Mouse (Mus musculus) Patski (cell line): ENCODE data around the gene B4galt1. TPM values are rescaled to one million over a fixed set of nuclear protein-coding genes. Genes with fewer than 3 reads are reported as not detected.
"Not testable (repeated sequence)": the region's sequence is repeated elsewhere in the genome, so short reads cannot be mapped to it uniquely, and the experiment has no call there.

Experiments used
- ATAC-seq: fragments of 100-300 bp; one replicate; pipeline ENCODE4 v1.8.0; 2021
- CTCF ChIA-PET: fragments of 350-600 bp; sonication (Branson Sonifier 250); formaldehyde crosslinking; loops from one replicate; lab custom pipeline; 2022; ENCODE audit warnings: inconsistent platforms; lab: Charles Lee
- POLR2A ChIA-PET: fragments of 350-600 bp; sonication (Branson Sonifier 250); formaldehyde crosslinking; loops from one replicate; lab custom pipeline; 2022; ENCODE audit warnings: antibody characterized with exemption, inconsistent platforms; lab: Charles Lee
- DNase-seq: peaks from one replicate; pipeline ENCODE4 v3.0.0-alpha.2; 2011; ENCODE audit warnings: low read depth, low spot score
- H3K27me3 ChIP-seq: fragments of 371-371 bp; one replicate; pipeline ENCODE4 v1.5.1; 2021
- CTCF ChIP-seq: fragments of 100-300 bp; IDR thresholded peaks from one replicate; pipeline ENCODE4 v1.5.1; 2021
- in situ Hi-C: fragments of 300-500 bp; cut with MboI; formaldehyde crosslinking; loops from 3 replicates; pipeline ENCODE4 v1.11.1; 2018; ENCODE audit warnings: low pct_unique_long_range_greater_than_20kb, mixed read lengths
- polyA plus RNA-seq: library from polyadenylated mRNA; unstranded; gene quantifications from one replicate; pipeline ENCODE4 v1.2.3, GENCODE M21; 2021

B4galt1 gene
- polyA plus RNA-seq, 1 experiment from 2014 or later: 32.1 TPM

DNA sequence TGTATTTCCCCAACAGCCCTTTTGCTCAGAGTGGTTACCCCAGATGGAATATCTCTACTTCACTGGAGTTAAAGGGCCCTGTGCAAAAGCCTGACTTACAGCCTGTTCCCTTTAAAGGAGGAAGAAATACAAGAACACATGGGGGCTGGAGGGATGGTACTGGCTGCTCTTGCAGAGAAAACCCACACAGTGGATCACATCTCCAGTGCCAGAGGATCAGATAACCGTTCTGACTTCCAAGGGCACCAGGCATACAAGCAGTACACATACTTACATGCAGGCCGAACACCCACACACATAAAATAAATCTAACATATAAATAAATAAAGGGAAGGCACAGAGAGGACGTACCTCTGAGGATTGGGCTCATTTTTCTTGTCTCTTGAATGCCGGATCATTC is 46.4 kb downstream of the B4galt1 start:
- DNase-seq (no peak), ATAC-seq (no peak)
- in situ Hi-C loops: no loop called here
- TF ChIP-seq CTCF: no peak
- ChIA-PET CTCF (no interaction called here), POLR2A (no interaction called here)
- H3K27me3 ChIP-seq: no peaks in the 10 kb centered on the region

DNA sequence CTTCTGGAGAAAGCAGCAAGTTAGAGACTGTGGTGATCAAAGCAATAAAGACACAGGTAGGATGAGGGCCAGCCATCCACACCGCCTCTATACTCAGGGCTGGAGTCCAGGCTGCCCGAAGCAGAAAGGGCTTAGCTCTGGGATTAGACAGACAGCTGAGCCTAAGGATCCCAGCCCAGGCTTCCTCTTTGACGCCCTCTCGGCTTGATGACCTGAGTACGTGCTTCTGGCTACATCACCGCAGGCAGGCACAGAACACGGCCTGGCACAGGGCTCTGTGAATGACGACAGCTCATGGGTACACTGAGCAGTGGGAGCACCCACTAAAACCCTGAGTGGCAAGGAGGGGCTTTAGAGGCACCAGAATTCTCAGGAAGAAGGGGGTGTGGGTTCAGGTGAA is 48.4 kb downstream of the B4galt1 start:
- ATAC-seq (no peak), DNase-seq (no peak)
- no peaks in the 10 kb centered on the region for H3K27me3 ChIP-seq
- in situ Hi-C loops: no loop called here
- ChIA-PET POLR2A (no interaction called here), CTCF (no interaction called here)
- no peak for TF ChIP-seq CTCF

DNA sequence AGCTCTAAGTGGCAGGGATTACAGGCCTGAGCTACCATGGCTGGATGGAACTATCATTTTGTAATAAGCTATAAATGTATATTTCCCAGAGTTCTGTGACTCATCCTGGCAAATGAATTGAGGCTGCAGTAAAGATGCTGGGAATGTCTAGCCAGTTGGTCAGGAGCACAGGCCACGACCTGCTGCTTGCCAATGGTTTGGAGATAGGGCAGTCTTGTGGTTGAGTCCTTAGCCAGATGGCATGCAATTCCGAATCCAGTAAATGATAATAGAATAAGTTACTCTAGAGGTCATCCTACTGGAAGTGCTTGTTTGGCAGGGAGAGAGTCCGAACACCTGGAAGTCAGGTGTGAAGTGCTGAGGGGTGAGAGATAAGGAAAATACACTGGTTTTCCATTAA is 51.0 kb downstream of the B4galt1 start:
- DNase-seq: no peak
- no peaks in the 10 kb centered on the region for H3K27me3 ChIP-seq
- ChIA-PET POLR2A (interaction anchor here (0.6 kb wide), 1 partner anchor 22 kb away, joined by 3 read pairs; no protein-coding TSS in a partner anchor), CTCF (no interaction called here)
- in situ Hi-C loops: no loop called here
- TF ChIP-seq CTCF: no peak
- ATAC-seq: no peak

DNA sequence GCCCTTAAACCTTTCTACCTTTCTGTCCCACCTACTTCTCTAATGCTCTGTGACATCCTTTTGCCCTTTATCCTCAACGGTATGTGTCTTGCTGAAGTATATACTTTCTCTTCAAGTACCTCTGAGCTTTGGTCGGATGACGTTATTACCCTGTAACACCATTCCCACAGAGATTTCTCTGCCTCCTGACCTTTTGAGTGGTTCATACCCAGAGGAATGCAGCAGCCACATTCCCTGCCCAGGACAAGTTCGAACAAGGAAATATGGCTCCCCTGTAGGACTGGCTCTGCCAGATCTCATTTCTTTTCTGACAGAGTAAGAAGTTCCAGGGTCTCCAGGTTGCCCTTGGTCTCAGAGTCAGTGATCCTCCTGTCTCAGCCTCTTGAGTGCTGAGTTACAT is 51.9 kb downstream of the B4galt1 start:
- in situ Hi-C loops: no loop called here
- no peaks in the 10 kb centered on the region for H3K27me3 ChIP-seq
- ATAC-seq (no peak), DNase-seq (no peak)
- POLR2A ChIA-PET: no interaction called here
- TF ChIP-seq CTCF: no peak
- CTCF ChIA-PET: no interaction called here

DNA sequence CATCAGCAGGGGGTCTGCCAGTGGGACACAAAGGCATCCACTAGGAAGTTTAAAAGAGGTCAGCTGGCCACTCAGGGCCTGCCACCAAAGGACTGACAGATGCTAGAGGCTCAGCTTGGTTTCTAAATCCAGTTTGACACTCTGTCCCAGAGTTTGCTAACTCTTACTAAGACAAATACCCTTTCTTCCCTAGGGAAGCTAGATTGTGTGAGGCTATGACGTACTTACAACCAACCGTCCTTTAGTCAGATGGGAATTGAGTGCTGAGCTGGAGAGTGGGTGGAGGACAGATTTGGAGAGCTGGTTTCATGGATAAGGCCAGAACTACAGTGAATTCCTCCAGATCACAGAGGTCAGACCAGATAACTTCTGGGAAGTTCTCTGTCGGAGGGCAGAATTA is 52.9 kb downstream of the B4galt1 start:
- no peaks in the 10 kb centered on the region for H3K27me3 ChIP-seq
- DNase-seq (no peak), ATAC-seq (no peak)
- in situ Hi-C loops: no loop called here
- no peak for TF ChIP-seq CTCF
- CTCF ChIA-PET: no interaction called here
- POLR2A ChIA-PET: no interaction called here

DNA sequence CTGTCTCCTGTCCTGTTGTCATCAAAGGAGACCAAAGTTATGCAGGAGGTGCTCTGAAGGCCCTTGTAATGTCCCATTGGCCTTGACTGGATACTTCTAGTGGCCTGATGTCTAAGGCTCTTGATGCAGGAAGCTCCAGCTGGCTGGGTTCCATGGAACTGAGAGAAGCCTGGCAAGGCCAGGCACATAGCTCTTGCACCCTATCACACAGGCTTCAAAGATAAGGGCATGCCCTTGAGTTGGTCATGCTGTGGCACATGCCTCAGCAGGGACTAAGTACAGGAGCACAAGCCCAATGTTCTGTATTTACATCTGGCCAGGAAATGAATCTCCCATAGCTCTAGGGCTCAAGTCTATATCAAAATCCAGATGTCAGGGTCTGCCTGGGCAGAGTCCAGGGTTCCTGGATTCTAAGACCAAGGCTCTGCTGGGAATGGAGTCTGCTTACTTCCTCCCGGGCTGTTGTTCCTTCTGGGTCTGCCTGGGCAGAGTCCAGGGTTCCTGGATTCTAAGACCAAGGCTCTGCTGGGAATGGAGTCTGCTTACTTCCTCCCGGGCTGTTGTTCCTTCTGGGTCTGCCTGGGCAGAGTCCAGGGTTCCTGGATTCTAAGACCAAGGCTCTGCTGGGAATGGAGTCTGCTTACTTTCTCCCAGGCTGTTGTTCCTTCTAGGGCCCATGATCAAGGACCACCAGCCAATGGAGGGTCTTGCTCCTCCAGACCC is 54.8 kb downstream of the B4galt1 start:
- POLR2A ChIA-PET, H3K27me3 ChIP-seq, ATAC-seq, in situ Hi-C loops, DNase-seq: not testable (repeated sequence)
- CTCF ChIA-PET: interaction anchor here (0.8 kb wide), 1 partner anchor 12 kb away, joined by 5 read pairs; no protein-coding TSS in a partner anchor

DNA sequence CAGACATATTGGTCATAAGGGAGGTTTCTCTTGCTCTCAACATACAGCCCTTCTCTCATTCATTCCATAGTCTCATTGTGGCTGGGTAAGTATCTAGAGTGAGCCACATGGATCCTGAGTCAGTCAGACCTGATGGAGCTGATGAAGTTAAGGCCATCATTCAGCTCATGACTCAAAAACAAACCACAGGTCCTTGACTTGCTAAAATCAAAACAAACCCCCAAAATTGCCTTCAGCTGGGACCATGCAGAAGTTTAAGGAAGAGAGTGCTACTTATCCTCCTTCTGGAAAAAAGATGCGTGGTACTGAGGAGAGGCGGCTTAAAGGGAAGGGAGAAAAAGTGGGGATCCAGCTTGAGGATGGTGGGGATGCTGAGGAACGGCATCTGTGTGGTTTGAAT is 58.0 kb downstream of the B4galt1 start:
- no peak for ATAC-seq
- no peaks in the 10 kb centered on the region for H3K27me3 ChIP-seq
- in situ Hi-C loops: no loop called here
- CTCF ChIA-PET: no interaction called here
- POLR2A ChIA-PET: interaction anchor here (0.6 kb wide), 1 partner anchor 176 kb away, joined by 4 read pairs; no protein-coding TSS in a partner anchor
- no peak for TF ChIP-seq CTCF
- no peak for DNase-seq

DNA sequence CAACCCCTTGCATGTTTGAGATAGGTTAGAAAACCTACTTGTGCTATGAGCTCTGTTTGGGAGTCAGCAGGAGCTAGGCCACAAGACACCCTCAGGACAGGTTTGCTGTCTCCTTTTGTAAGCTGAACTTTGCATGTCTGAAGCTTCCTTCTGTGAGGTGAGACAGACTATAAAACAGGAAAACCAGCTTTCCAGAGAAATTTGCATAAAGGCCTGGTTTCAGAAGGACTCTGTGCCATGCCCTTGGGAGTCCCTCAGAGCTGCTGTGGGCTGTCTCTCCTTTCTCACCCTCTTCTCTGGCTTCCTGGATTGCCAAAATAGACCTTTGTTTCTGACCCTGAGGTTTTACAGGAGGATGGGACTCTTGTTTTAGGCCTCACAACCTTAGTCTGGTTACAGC is 59.5 kb downstream of the B4galt1 start:
- POLR2A ChIA-PET: no interaction called here
- DNase-seq (no peak), ATAC-seq (no peak)
- no peaks in the 10 kb centered on the region for H3K27me3 ChIP-seq
- no peak for TF ChIP-seq CTCF
- in situ Hi-C loops: no loop called here
- CTCF ChIA-PET: interaction anchor here (1.2 kb wide), 1 partner anchor 127 kb away, joined by 3 read pairs; no protein-coding TSS in a partner anchor

DNA sequence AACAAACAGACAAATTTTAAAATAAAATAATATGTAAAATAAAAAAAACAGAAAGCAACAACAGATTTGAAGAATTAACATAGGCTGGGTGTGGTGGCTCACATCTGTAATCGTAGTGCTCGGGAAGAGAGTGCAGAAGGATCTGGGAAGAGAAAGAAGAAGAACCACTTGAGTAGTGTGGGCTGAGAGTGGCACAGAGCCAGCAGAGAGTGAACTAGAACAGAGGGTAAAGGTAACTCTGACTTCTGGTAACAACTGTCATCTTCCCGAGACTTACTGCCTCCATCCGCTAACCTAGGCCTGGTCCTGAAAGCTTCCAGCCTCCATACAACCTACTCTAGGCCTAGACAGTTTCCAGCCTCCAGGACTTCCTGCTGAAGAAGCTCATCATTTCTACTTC is 62.6 kb downstream of the B4galt1 start:
- ChIA-PET POLR2A (no interaction called here), CTCF (no interaction called here)
- in situ Hi-C loops: no loop called here
- TF ChIP-seq CTCF: no peak
- ATAC-seq (no peak), DNase-seq (no peak)
- no peaks in the 10 kb centered on the region for H3K27me3 ChIP-seq

DNA sequence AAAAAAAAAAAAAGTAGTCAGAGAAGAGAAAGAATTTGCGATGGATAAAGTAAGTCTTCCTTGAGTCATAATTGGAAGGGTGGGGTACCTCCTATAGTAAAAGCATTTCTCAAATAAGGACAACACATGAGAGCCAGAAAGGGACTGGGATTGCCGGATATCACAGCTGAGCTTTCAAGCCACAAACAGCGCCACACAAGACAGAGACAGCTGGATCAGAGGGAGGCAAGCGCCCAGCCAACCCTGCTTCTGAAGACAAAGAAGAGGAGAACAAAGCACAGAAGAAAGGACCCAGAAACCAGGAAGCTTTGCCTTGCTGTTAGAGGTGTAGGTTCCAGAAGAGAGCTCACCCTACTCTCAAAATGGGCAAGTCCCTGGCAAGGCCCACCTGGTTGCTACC is 67.2 kb downstream of the B4galt1 start:
- DNase-seq (no peak), ATAC-seq (no peak)
- in situ Hi-C loops: no loop called here
- no peaks in the 10 kb centered on the region for H3K27me3 ChIP-seq
- ChIA-PET CTCF (interaction anchor here (1.1 to 1.6 kb wide), 2 partner anchors 13 to 57 kb away, joined by 4 to 5 read pairs; no protein-coding TSS in a partner anchor), POLR2A (no interaction called here)
- no peak for TF ChIP-seq CTCF

DNA sequence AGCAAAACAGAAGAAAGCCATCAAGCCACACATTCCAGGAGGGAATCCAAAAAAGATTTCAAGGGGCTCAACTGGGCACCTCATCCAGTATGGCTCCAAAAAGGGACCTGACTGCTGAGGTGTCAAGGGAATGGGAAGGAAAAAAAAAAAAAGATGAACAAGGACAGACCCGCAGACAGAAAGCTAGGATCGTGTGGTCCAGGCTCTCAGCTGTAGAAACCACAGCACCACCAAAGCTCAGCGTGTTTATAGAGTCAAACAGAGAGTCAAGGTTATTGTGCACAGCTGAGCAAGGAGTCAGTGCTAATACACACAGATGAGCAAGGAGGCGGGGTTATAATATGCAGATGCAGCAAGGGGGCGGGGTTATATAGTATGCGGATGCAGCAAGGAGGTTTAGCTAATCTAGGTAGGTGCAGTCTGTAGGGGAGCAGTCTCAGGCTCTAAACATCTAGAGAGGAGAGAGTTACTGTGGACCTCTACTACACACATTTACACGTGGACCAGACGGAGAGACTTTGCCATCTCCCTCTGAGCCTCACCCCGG is 68.1 kb downstream of the B4galt1 start:
- POLR2A ChIA-PET: no interaction called here

More for the DNA sequence above, 68.1 kb downstream of the B4galt1 start:
- no peak for TF ChIP-seq CTCF
- CTCF ChIA-PET: interaction anchor here (0.8 kb wide), 1 partner anchor 11 kb away, joined by 3 read pairs; no protein-coding TSS in a partner anchor
- ATAC-seq (no peak), DNase-seq (no peak)
- H3K27me3 ChIP-seq: no peaks in the 10 kb centered on the region
- in situ Hi-C loops: no loop called here
